Mouse (Mus musculus): ENCODE measurements around the gene Itga6.

GRCm38 (mm10) chr2:71814016-71814415 lies 68.6 kb downstream of the Itga6 start:
- TF ChIP-seq POLR2A (IDR thresholded peaks at IDR 0.05; ENCODE audit: extremely low read depth, insufficient read depth, low read length) = no peak
- no peak for TF ChIP-seq CTCF (IDR thresholded peaks at IDR 0.05; ENCODE audit: low read depth, low read length)
